Mouse (Mus musculus) heart, embryonic 15.5 days (tissue): ENCODE results near the gene Atp11c. TPM values are rescaled to one million over a fixed set of nuclear protein-coding genes. Genes with fewer than 3 reads are reported as not detected.
A peak's percentile ranks its signal among the peaks of the same experiment; 100 is the strongest.

Experiments used
- ATAC-seq: fragments of 200-750 bp; cut with Nextera tagmentation; replicated peaks from 2 replicates; pipeline ENCODE4 v1.8.0; 2017; ENCODE audit warnings: low read depth, moderate TSS enrichment; ENCODE audit not compliant: insufficient number of reproducible peaks, insufficient read depth, low FRiP score
- H3K27ac ChIP-seq: fragments of 300-500 bp; sonication (generic); 2 replicates; pipeline ENCODE4 v1.5.1; 2015; ENCODE audit warnings: mild to moderate bottlenecking, inconsistent platforms
- H3K27me3 ChIP-seq: fragments of 300-500 bp; sonication (generic); 2 replicates; pipeline ENCODE4 v1.6.1; 2015; ENCODE audit warnings: inconsistent platforms
- H3K36me3 ChIP-seq: fragments of 300-500 bp; sonication (generic); 2 replicates; pipeline ENCODE4 v1.6.1; 2015; ENCODE audit warnings: mild to moderate bottlenecking, inconsistent platforms
- H3K4me1 ChIP-seq: fragments of 300-500 bp; sonication (generic); replicated peaks from 2 replicates; pipeline ENCODE4 v1.6.1; 2015; ENCODE audit warnings: inconsistent platforms
- H3K4me2 ChIP-seq: fragments of 300-500 bp; sonication (generic); 2 replicates; pipeline ENCODE4 v1.6.1; 2015; ENCODE audit warnings: inconsistent platforms, mild to moderate bottlenecking, moderate library complexity
- H3K4me3 ChIP-seq: fragments of 300-500 bp; sonication (generic); 2 replicates; pipeline ENCODE4 v1.5.1; 2015; ENCODE audit warnings: mild to moderate bottlenecking, inconsistent platforms
- H3K9ac ChIP-seq: fragments of 300-500 bp; sonication (generic); 2 replicates; pipeline ENCODE4 v1.6.1; 2015; ENCODE audit warnings: mild to moderate bottlenecking, inconsistent platforms
- H3K9me3 ChIP-seq: fragments of 300-500 bp; sonication (generic); replicated peaks from 2 replicates; pipeline ENCODE4 v1.6.1; 2016; ENCODE audit warnings: inconsistent platforms
- WGBS: fragments of 180-500 bp; shearing (Covaris S2); methylation state at CpG from one replicate; pipeline ENCODE4 v1.1.7; 2015; ENCODE audit warnings: mixed read lengths; 5-methylcytosine and 5-hydroxymethylcytosine counted together
- polyA plus RNA-seq: library from polyadenylated mRNA; unstranded; fragments of >200 nt; fragmentation: Nextera tagmentation; extraction: Ambion mirVana; gene quantifications from 2 replicates; pipeline ENCODE4 v1.2.1, GENCODE M21; 2015

The Atp11c gene
- polyA plus RNA-seq, 1 experiment from 2014 or later, result 2.9 TPM

DNA sequence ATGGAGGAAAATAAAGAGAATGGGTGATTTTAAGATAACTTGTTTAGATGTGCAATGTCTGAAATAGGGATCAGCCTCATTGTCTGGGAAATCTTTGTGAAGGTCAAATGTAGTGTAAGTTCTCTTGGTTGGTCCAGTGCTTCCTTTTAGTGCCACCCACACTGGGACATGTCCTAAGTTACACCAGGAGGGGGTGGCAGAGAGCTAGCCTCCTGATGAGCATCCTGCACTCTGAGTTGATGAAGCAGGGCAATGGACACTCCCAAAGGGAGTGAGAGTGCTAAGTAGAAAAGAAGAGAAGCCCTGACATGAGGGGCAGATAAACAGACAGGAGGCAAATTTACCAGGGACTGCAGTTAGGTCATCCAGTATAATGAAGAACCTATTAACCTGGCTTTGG, 88.5 kb downstream of the Atp11c start:
- Histone ChIP-seq H3K36me3 (no peaks in the 10 kb centered on the region), H3K9me3 (no peaks in the 10 kb centered on the region), H3K4me3 (no peak overlapping the region), H3K4me2 (no peak overlapping the region), H3K4me1 (no peaks in the 10 kb centered on the region), H3K9ac (no peak overlapping the region), H3K27ac (no peak overlapping the region), H3K27me3 (no peaks in the 10 kb centered on the region)
- ATAC-seq, result no peak

DNA sequence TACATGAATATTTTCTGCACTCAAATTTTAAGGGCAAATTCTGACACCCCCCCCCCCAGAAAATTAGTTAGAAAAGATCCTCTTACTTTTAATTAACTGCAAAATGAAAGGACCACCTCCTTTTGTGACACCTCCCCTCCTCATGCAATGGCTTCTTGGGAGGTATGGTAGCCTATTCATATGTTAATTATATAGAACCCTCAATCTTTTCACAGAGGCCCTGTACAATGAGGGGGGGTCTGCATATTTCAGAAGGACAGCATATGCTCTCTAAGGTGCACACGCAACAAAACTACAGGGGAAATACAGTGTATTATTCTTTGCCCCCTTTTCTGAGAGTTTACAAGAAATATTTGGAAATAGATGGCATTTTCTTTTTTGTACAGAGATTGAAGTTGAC, 94.7 kb downstream of the Atp11c start:
- no peaks in the 10 kb centered on the region for H3K4me1 ChIP-seq
- no peak overlapping the region for H3K4me3 ChIP-seq
- H3K27ac ChIP-seq, result no peak overlapping the region
- WGBS, result 59% methylated on average over 1 of the region's 1 CpGs
- no peak overlapping the region for H3K4me2 ChIP-seq
- ATAC-seq, result no peak
- H3K36me3 ChIP-seq, result no peaks in the 10 kb centered on the region
- H3K27me3 ChIP-seq, result no peaks in the 10 kb centered on the region
- no peak overlapping the region for H3K9ac ChIP-seq
- H3K9me3 ChIP-seq, result no peaks in the 10 kb centered on the region

DNA sequence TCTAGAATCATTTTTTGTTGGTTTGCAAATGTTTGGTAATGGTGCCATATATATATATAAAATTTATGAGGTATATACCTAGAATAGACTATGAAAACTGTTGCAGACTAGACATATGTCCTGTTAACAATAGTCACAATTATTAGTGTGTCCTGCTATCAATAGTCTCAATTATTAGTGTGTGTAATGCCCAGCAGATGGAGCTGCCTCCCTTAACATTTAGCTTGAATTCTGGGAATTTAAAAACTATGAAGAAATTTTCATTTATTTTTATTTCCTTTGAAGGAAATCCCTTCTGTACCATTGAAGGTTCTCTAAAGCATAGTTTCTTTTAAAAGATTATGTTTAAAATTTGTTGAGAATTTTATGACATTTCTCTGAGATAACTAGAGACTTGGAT, 97.2 kb downstream of the Atp11c start:
- H3K4me2 ChIP-seq, result no peak overlapping the region
- no peak for ATAC-seq
- H3K4me3 ChIP-seq, result no peak overlapping the region
- no peaks in the 10 kb centered on the region for H3K27me3 ChIP-seq
- no peaks in the 10 kb centered on the region for H3K36me3 ChIP-seq
- H3K9me3 ChIP-seq, result no peaks in the 10 kb centered on the region
- no peaks in the 10 kb centered on the region for H3K4me1 ChIP-seq
- no peak overlapping the region for H3K9ac ChIP-seq
- no peak overlapping the region for H3K27ac ChIP-seq

DNA sequence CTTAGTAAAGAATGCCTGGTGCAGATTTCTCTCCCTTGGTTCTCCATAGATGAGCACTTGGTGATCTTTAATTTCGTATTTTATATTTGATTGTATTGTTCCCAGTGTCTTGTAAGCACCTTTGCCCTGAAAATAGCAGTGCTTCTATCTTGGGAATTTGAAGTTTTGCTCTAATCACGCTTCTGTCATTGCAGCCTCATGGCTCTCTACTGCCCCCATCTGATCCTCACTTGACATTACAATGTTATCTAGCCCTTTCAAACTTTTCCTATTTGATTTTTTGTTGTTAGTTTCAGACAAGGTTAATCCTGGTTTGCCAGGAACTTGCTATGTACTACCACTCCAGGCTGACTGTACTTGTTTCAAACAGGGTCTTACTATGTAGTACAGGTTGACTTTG, 128.7 kb downstream of the Atp11c start:
- no peak overlapping the region for H3K4me2 ChIP-seq
- 9% methylated on average over 2 of the region's 2 CpGs for whole genome bisulfite sequencing

DNA sequence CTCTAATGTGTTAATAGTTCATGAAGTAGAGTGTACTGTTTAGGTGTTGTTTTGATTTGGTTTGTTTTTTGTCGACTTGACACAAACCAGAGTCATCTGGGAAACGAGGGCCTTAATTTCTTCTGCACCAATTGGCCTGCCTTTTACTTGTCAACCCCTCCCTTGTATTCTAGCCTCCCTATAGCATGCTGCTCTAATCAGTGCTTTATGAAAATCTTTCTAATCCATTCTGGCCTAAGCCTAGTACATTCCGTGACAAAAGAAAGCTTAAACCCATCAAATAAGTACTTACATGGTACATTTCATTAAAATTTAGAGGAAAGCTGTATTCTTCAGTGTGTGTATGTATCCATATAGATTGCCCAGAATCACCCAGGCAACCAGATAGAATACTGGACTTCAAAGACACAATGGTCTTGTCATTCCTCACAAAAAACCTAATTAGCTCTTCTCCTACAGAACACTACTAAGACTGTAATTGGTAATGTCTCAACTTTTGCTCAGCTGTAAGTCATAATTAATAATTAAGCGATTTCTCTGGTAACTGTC, 177.9 kb downstream of the Atp11c start:
- H3K4me1 ChIP-seq, result no peaks in the 10 kb centered on the region
- no peak for ATAC-seq
- no peak overlapping the region for H3K9ac ChIP-seq
- no peak overlapping the region for H3K27ac ChIP-seq
- no peaks in the 10 kb centered on the region for H3K9me3 ChIP-seq
- H3K36me3 ChIP-seq, result no peaks in the 10 kb centered on the region
- no peak overlapping the region for H3K4me2 ChIP-seq
- no peaks in the 10 kb centered on the region for H3K27me3 ChIP-seq
- 58% methylated on average over 4 of the region's 4 CpGs for WGBS
- no peak overlapping the region for H3K4me3 ChIP-seq

More for the DNA sequence above, 128.7 kb downstream of the Atp11c start:
- H3K9ac ChIP-seq, result no peak overlapping the region
- no peaks in the 10 kb centered on the region for H3K9me3 ChIP-seq
- no peak for ATAC-seq
- H3K27me3 ChIP-seq, result no peaks in the 10 kb centered on the region
- no peak overlapping the region for H3K27ac ChIP-seq
- no peaks in the 10 kb centered on the region for H3K36me3 ChIP-seq
- H3K4me1 ChIP-seq, result no peaks in the 10 kb centered on the region
- no peak overlapping the region for H3K4me3 ChIP-seq

DNA sequence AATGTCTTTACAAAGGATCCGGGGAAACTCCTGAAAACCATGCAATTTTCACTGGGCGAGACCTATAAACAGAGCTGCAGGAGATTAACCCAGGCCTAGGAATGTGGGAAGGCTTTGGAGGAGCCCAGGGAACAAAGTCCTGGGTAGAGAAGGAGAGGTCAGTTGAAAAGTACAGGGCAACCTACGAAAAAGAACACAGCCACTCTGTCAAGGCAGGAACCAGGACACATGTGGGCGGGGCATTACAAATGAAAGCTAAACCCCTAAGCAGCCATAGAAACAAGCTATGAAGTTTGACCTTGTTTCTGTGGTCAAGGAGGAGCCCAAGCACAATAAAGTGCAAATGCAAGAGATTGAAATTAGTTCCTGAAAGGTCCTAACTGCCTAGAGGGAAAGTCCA, 186.8 kb downstream of the Atp11c start:
- no peaks in the 10 kb centered on the region for H3K9me3 ChIP-seq
- no peak overlapping the region for H3K27ac ChIP-seq
- H3K36me3 ChIP-seq, result no peaks in the 10 kb centered on the region
- no peak for ATAC-seq
- H3K9ac ChIP-seq, result no peak overlapping the region
- H3K27me3 ChIP-seq, result no peaks in the 10 kb centered on the region
- H3K4me1 ChIP-seq, result no peaks in the 10 kb centered on the region
- WGBS, result 68% methylated on average over 4 of the region's 4 CpGs
- no peak overlapping the region for H3K4me2 ChIP-seq
- H3K4me3 ChIP-seq, result no peak overlapping the region

DNA sequence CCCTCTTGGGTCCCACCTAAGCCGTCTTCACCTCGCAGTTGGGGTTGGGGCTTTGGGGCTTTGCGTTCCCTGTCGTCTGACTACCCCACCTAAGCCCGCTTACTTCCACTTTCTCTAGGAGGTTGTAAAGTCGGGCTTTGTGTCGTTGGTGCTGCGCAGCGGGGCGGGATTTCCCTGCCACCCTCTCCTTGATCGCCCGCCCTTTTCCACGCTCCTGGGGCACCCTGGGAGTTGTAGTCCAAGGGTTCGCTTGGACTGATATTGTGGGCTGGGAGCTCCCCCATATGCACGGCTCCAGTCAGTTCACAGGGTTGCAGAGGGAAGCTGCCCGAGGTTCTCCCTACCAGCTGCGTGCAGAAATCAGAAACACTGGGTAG, 187.8 kb downstream of the Atp11c start:
- ATAC-seq, result peak; percentile 92
- WGBS, result 10% methylated on average over 17 of the region's 17 CpGs

DNA sequence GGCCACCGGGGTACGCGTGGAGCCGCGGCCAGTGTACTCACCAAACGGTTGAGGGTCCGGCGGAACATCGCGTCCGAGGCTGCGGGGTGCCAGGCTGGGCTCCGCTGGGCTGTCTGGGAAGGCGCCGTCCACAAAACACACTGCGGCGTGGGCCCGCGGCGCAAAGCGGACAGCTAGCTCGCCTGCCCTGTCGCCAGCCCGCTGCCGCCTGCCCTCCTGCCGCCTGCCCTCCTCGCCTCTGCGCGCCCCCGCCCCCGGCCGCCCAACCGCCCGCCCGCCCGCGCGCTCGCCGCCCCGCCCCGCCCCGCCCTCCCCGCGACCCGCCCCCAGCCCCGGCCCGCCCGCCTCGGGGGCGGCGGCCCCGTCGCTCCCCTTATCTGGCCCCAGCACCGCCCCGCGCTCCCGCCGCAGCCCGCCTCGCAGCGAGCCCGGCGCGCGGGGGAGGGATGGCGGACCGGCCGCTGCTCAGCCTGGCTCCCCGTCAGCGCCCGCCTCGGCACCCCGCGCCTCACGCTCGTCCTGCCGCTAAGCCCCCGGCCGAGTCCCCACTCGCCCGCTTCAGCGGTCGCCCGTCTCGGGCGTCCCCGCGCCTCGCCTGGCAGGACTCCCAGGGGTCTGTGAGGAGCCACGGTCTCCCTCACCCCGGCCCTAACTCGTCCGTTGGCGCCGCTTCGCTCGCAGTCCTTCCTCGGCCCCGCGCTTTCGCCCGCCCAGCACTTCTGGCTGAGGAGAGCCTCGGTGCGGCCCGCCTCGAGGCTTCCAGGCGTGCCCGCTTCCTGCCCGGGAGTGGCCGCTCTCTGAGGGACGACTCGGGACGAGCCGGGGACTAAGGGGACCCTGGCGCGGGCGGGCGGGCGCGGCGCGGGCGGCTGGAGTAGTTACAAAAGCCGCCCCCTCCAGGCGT, 188.5 kb downstream of the Atp11c start:
- Histone ChIP-seq H3K9ac (peak overlapping the region; percentile 87), H3K36me3 (no peaks in the 10 kb centered on the region), H3K4me1 (no peaks in the 10 kb centered on the region), H3K9me3 (no peaks in the 10 kb centered on the region), H3K27ac (peak overlapping the region; percentile 96), H3K4me3 (peak overlapping the region; percentile 75), H3K27me3 (no peaks in the 10 kb centered on the region), H3K4me2 (peak overlapping the region; percentile 75)
- ATAC-seq, result peak; percentile 87
- 16% methylated on average over 67 of the region's 126 CpGs for WGBS

More for the DNA sequence above, 187.8 kb downstream of the Atp11c start:
- Histone ChIP-seq H3K4me2 (peak overlapping the region; percentile 53), H3K4me3 (peak overlapping the region; percentile 75), H3K9me3 (no peaks in the 10 kb centered on the region), H3K9ac (peak overlapping the region; percentile 87), H3K36me3 (no peaks in the 10 kb centered on the region), H3K4me1 (no peaks in the 10 kb centered on the region), H3K27ac (peak overlapping the region; percentile 96), H3K27me3 (no peaks in the 10 kb centered on the region)

DNA sequence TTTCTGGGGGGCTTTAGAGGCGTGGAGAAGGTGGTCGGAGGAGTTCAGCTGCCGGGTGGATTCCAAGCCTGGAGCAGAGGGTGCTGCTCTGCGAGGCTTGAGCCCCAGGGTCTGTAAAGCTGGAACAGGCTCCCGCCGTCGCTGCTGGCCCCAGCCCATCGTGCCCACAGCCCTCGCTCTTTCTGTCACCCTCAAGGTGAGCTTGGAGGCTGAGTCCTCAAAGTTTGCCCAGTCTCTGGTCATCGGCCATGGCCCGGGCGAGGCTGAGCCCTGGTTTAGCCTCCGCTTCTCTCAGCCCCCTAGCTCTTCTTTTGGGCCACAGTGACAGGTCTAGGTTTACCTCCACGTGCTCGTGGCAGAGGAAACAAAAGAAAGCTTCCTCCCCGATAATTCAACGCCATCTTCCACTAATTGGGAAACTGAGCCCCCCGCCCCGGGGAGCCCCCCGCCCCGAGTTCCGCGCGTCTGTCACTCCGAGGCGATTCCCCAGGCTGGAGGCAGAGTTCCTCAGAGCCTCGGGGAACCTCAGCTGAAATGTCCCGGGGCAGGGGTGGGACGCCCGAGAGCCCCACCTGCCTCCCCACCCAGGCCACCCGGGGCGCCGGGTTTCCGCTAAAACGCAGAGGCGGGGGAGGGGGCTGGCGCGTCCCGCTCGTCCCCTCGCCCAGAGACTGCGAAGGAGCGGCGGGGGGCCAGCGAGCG, 189.3 kb downstream of the Atp11c start:
- Histone ChIP-seq H3K27ac (peak overlapping the region; percentile 56), H3K4me2 (peak overlapping the region; percentile 75), H3K27me3 (no peaks in the 10 kb centered on the region), H3K9me3 (no peaks in the 10 kb centered on the region), H3K4me3 (peak overlapping the region; percentile 75), H3K9ac (peak overlapping the region; percentile 70), H3K4me1 (no peaks in the 10 kb centered on the region), H3K36me3 (no peaks in the 10 kb centered on the region)
- ATAC-seq, result peak; percentile 36; the same call in 1 of the 2 replicates
- WGBS, result 17% methylated on average over 38 of the region's 46 CpGs

DNA sequence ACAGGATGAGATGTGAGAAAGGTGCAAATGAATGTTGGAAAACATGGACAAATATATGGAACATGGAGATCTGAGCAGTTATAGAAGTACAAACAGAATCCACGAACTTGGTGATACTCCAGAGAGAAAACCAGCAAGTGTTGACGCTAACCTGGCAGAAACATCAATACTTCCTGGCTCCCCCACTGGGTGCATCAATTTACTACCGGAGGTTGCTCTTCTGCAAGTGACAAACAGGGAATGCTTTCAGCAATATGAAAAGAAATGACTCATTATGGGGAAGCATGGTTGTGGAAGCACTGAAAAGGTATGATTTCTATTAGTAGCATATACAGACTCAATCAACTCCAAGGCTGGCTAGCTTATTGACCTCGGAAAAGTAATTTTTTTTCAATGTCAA, 198.2 kb downstream of the Atp11c start:
- ATAC-seq, result no peak
- Histone ChIP-seq H3K27ac (no peak overlapping the region), H3K4me3 (no peak overlapping the region), H3K9me3 (no peaks in the 10 kb centered on the region), H3K4me2 (no peak overlapping the region), H3K36me3 (no peaks in the 10 kb centered on the region), H3K9ac (no peak overlapping the region), H3K4me1 (no peaks in the 10 kb centered on the region), H3K27me3 (no peaks in the 10 kb centered on the region)
- 59% methylated on average over 4 of the region's 4 CpGs for WGBS

DNA sequence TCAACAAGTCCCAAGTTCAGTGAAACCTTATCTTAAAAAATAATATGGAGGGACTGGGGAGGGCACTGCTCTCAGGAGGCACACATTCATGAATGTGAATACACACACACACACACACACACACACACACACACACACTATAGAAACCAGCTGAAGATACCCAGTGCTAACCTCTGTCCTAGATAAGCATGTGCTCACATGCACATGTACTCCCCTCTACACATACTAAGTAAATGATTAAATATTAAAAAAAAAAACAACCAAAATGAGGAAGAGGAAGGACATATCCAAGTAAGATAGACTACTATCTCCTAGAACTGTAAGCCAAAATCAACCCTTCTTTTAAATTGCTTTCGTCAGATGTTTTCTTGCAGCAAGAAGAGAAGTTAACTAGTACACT, 205.6 kb downstream of the Atp11c start:
- no peak for ATAC-seq
- Histone ChIP-seq H3K9ac (no peak overlapping the region), H3K9me3 (no peaks in the 10 kb centered on the region), H3K4me2 (no peak overlapping the region), H3K27me3 (no peaks in the 10 kb centered on the region), H3K4me3 (no peak overlapping the region), H3K36me3 (no peaks in the 10 kb centered on the region), H3K4me1 (no peaks in the 10 kb centered on the region), H3K27ac (no peak overlapping the region)
- 72% methylated on average over 1 of the region's 1 CpGs for WGBS
